Mouse (Mus musculus): ENCODE results near the gene Rps8.

GRCm38 (mm10) chr4:117109330-117109729 lies 46.7 kb downstream of the Rps8 start:
- no peak for TF ChIP-seq CTCF (IDR thresholded peaks at IDR 0.05; ENCODE audit: control insufficient read depth, insufficient read depth, insufficient read length)
- TF ChIP-seq CEBPB (IDR thresholded peaks at IDR 0.05; ENCODE audit: low read depth): no peak
- no peak for TF ChIP-seq MAX (IDR thresholded peaks at IDR 0.05)
- no peak for TF ChIP-seq USF1 (IDR thresholded peaks at IDR 0.05; ENCODE audit: low read depth)

Measured in C2C12 (cell line).